Mouse (Mus musculus) heart, embryonic 12.5 days (tissue): Measurements from ENCODE around the gene Lins1. TPM values are rescaled to one million over a fixed set of nuclear protein-coding genes. Genes with fewer than 3 reads are reported as not detected.

ENCODE experiments used
- ATAC-seq: fragments of 200-750 bp; cut with Nextera tagmentation; 2 replicates; pipeline ENCODE4 v1.8.0; 2017; ENCODE audit warnings: moderate TSS enrichment, moderate library complexity; ENCODE audit not compliant: insufficient number of reproducible peaks, low FRiP score
- H3K27ac ChIP-seq: fragments of 300-500 bp; sonication (generic); 2 replicates; pipeline ENCODE4 v1.5.1; 2016; ENCODE audit warnings: mild to moderate bottlenecking, moderate library complexity; ENCODE audit not compliant: poor library complexity, severe bottlenecking
- H3K27me3 ChIP-seq: fragments of 300-500 bp; sonication (generic); replicated peaks from 2 replicates; pipeline ENCODE4 v1.6.1; 2016; ENCODE audit warnings: mild to moderate bottlenecking, moderate library complexity
- H3K36me3 ChIP-seq: fragments of 300-500 bp; sonication (generic); 2 replicates; pipeline ENCODE4 v1.6.1; 2016; ENCODE audit warnings: mild to moderate bottlenecking, moderate library complexity
- H3K4me1 ChIP-seq: fragments of 300-500 bp; sonication (generic); replicated peaks from 2 replicates; pipeline ENCODE4 v1.6.1; 2016; ENCODE audit warnings: mild to moderate bottlenecking
- H3K4me2 ChIP-seq: fragments of 300-500 bp; sonication (generic); 2 replicates; pipeline ENCODE4 v1.6.1; 2016; ENCODE audit warnings: mild to moderate bottlenecking, moderate library complexity
- H3K4me3 ChIP-seq: fragments of 300-500 bp; sonication (generic); 2 replicates; pipeline ENCODE4 v1.5.1; 2016; ENCODE audit warnings: mild to moderate bottlenecking
- H3K9ac ChIP-seq: fragments of 300-500 bp; sonication (generic); 2 replicates; pipeline ENCODE4 v1.6.1; 2016; ENCODE audit warnings: mild to moderate bottlenecking, moderate library complexity
- H3K9me3 ChIP-seq: fragments of 300-500 bp; sonication (generic); replicated peaks from 2 replicates; pipeline ENCODE4 v1.6.1; 2016; ENCODE audit warnings: mild to moderate bottlenecking, moderate library complexity
- WGBS: fragments of 180-500 bp; shearing (Covaris S2); methylation state at CpG from one replicate; pipeline ENCODE4 v1.1.7; 2016; 5-methylcytosine and 5-hydroxymethylcytosine counted together
- polyA plus RNA-seq: library from polyadenylated mRNA; unstranded; fragments of >200 nt; fragmentation: Nextera tagmentation; extraction: Ambion mirVana; gene quantifications from 2 replicates; pipeline ENCODE4 v1.2.1, GENCODE M21; 2016

The Lins1 gene
- polyA plus RNA-seq, 1 experiment from 2014 or later: 13.9 TPM

DNA sequence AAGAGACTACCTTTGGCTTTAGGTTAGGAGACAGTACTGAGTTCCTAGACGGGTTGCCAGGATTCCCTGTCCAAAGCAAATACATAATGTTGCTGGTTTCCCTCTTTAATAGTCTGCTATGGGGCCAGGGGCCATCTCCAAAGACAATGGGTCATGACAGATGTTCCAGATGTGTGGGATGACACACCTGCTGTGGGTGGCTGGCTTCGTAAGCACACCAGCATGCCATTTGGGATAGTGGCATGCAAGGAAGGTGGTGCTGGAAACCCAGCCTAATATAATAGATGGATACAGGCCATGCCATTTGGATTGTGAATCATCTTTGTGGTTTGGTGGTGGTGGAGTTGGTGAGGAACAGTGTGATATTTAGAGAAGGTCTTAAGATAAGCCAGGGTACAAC is 39.5 kb downstream of the Lins1 start:
- Histone ChIP-seq H3K27me3 (no peaks in the 10 kb centered on the region), H3K4me2 (no peak overlapping the region), H3K27ac (no peak overlapping the region), H3K9me3 (no peaks in the 10 kb centered on the region), H3K9ac (no peak overlapping the region), H3K36me3 (no peaks in the 10 kb centered on the region), H3K4me1 (no peaks in the 10 kb centered on the region; the same call in 1 of the 2 replicates), H3K4me3 (no peak overlapping the region)
- 87% methylated on average over 2 of the region's 2 CpGs for WGBS
- no peak for ATAC-seq

GRCm38 (mm10) chr7:66733431-66733830 is 43.7 kb downstream of the Lins1 start:
- 90% methylated on average over 17 of the region's 17 CpGs for whole genome bisulfite sequencing
- Histone ChIP-seq H3K9me3 (no peaks in the 10 kb centered on the region), H3K4me3 (no peak overlapping the region), H3K9ac (no peak overlapping the region), H3K4me2 (no peak overlapping the region), H3K27me3 (no peaks in the 10 kb centered on the region), H3K4me1 (peaks cover 4% of the 10 kb centered on the region; the same call in 1 of the 2 replicates), H3K27ac (no peak overlapping the region), H3K36me3 (no peaks in the 10 kb centered on the region)
- ATAC-seq: no peak

GRCm38 (mm10) chr7:66733882-66734281 is 44.2 kb downstream of the Lins1 start:
- no peak overlapping the region for H3K4me3 ChIP-seq
- H3K9me3 ChIP-seq: no peaks in the 10 kb centered on the region
- no peaks in the 10 kb centered on the region for H3K27me3 ChIP-seq
- H3K36me3 ChIP-seq: no peaks in the 10 kb centered on the region
- no peak overlapping the region for H3K27ac ChIP-seq
- no peak for ATAC-seq
- H3K4me2 ChIP-seq: no peak overlapping the region
- no peak overlapping the region for H3K9ac ChIP-seq
- peaks cover 4% of the 10 kb centered on the region; the same call in 1 of the 2 replicates for H3K4me1 ChIP-seq
- WGBS: 89% methylated on average over 11 of the region's 11 CpGs

- H3K4me2 ChIP-seq: no peak overlapping the region
- no peaks in the 10 kb centered on the region for H3K27me3 ChIP-seq
- no peak for ATAC-seq
- no peaks in the 10 kb centered on the region for H3K9me3 ChIP-seq
- whole genome bisulfite sequencing: 82% methylated on average over 4 of the region's 4 CpGs
- H3K36me3 ChIP-seq: no peaks in the 10 kb centered on the region
- no peak overlapping the region for H3K9ac ChIP-seq
- H3K27ac ChIP-seq: no peak overlapping the region
- peaks cover 4% of the 10 kb centered on the region; the same call in 1 of the 2 replicates for H3K4me1 ChIP-seq
- no peak overlapping the region for H3K4me3 ChIP-seq
Measured at GRCm38 (mm10) chr7:66734466-66734865, 44.8 kb downstream of the Lins1 start.

DNA sequence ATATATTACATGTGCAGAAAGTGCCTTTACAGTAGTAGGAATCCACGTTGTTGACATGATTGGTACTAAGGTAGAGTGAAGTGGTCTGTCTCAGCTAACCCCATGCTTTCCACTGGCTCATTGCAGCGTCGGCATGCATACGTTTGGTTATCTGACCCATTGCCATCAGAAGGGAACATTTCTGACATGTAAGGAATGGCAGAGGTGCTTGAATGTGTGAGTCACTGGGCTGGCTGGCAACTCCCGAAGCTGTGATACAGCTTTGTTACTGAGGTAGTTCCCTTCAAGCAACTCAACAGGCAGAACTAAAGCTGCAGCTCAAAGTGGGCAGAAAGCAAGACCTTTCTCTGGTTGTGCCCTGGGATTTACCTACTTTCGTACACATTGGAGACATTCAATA is 45.3 kb downstream of the Lins1 start:
- Histone ChIP-seq H3K4me3 (no peak overlapping the region), H3K27me3 (no peaks in the 10 kb centered on the region), H3K27ac (no peak overlapping the region; the same call in 1 of the 2 replicates), H3K4me2 (no peak overlapping the region), H3K36me3 (no peaks in the 10 kb centered on the region), H3K9ac (no peak overlapping the region), H3K9me3 (no peaks in the 10 kb centered on the region), H3K4me1 (peaks cover 4% of the 10 kb centered on the region; the same call in 1 of the 2 replicates)
- ATAC-seq: no peak
- WGBS: 40% methylated on average over 6 of the region's 6 CpGs

- Histone ChIP-seq H3K27ac (no peak overlapping the region), H3K4me1 (peaks cover 24% of the 10 kb centered on the region), H3K4me3 (no peak overlapping the region), H3K9ac (no peak overlapping the region), H3K9me3 (no peaks in the 10 kb centered on the region), H3K4me2 (no peak overlapping the region), H3K36me3 (no peaks in the 10 kb centered on the region), H3K27me3 (no peaks in the 10 kb centered on the region)
- no peak for ATAC-seq
- 78% methylated on average over 4 of the region's 4 CpGs for WGBS
Measured at GRCm38 (mm10) chr7:66737418-66737817, 47.7 kb downstream of the Lins1 start.

DNA sequence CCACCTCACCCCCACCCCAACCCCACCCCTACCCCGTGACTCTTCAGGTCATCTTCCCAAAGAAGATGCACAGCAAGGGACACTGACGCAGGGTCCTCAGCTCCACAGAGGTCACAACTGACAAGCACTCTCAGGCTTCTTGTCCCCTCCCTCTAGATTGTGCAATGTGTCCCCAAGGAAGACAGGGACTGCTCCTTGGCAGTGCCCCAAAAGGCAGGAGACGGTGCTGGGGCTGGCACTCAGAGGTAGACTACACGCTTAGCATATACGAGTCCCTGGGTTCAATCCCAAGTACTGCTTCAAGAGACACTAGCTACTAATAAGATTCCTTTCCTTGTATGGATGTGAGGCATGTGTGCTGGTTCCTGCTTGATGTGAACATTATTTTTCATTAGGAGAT is 51.3 kb downstream of the Lins1 start:
- 68% methylated on average over 5 of the region's 5 CpGs for WGBS
- Histone ChIP-seq H3K9me3 (no peaks in the 10 kb centered on the region), H3K9ac (no peak overlapping the region), H3K4me1 (peaks cover 24% of the 10 kb centered on the region), H3K27me3 (no peaks in the 10 kb centered on the region), H3K36me3 (no peaks in the 10 kb centered on the region), H3K4me3 (no peak overlapping the region), H3K4me2 (no peak overlapping the region), H3K27ac (no peak overlapping the region)
- ATAC-seq: no peak

DNA sequence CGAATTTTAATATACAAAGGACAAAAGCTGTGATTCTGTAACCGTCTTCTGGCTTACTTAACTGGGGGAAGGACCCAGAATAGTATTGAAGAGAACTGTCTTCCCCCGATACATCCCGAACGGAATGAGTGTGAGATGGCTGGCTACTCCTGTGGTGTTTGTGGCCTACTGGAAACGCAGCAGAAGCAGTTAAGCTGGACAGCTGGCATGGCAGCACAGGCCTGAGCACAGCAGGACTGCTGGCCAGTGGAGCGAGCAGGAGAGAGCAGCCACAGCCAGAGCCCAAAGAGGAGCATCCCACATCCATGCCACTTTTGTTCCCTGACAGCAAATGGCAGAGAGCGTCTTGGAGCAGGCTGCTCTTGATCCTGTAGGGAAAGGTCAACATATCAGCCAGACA is 51.7 kb downstream of the Lins1 start:
- H3K4me1 ChIP-seq: peaks cover 28% of the 10 kb centered on the region
- no peak overlapping the region for H3K4me2 ChIP-seq
- H3K36me3 ChIP-seq: no peaks in the 10 kb centered on the region
- WGBS: 67% methylated on average over 8 of the region's 8 CpGs
- no peak for ATAC-seq
- no peak overlapping the region for H3K27ac ChIP-seq
- H3K9ac ChIP-seq: no peak overlapping the region
- no peaks in the 10 kb centered on the region for H3K27me3 ChIP-seq
- no peaks in the 10 kb centered on the region for H3K9me3 ChIP-seq
- no peak overlapping the region for H3K4me3 ChIP-seq

DNA sequence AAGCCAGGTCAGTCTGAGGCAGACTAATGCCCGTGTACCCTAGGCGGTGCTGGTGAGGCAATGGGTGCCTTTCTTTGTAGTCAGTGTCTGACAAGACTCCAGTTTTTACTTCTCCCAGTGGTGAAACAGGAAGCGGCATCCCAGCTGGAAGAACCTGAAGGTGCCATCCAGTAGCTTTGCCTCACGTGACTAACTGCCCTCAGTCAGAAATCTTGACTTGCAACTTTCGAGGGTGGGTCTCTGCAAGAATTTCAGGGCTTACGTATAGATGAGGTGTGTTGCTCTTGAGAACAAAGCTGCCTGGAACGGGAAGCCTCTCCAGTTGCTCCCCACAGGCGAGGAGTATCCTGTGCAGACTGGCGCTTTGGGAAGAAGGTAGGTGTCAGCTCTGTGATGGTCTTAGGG is 53.7 kb downstream of the Lins1 start, which contains the start of gene Cers3:
TSS of gene Cers3 (plus strand) at position 128 of the 405 bp plus-strand sequence.
- Histone ChIP-seq H3K4me3 (no peak within 1 kb of the TSS), H3K36me3 (no peaks in the 10 kb centered on the region), H3K4me1 (peaks cover 34% of the 10 kb centered on the region), H3K9ac (no peak within 1 kb of the TSS), H3K4me2 (no peak within 1 kb of the TSS), H3K27me3 (no peaks in the 10 kb centered on the region), H3K9me3 (no peaks in the 10 kb centered on the region), H3K27ac (no peak within 1 kb of the TSS)
- 69% methylated on average over 9 of the region's 9 CpGs for WGBS
- ATAC-seq: no peak

- Histone ChIP-seq H3K9me3 (no peaks in the 10 kb centered on the region), H3K27me3 (no peaks in the 10 kb centered on the region), H3K4me3 (no peak overlapping the region), H3K4me2 (no peak overlapping the region), H3K4me1 (peaks cover 18% of the 10 kb centered on the region), H3K9ac (no peak overlapping the region), H3K36me3 (no peaks in the 10 kb centered on the region), H3K27ac (peak overlapping the region; percentile 48; the same call in 1 of the 2 replicates)
- peak; percentile 61 for ATAC-seq
- WGBS: 20% methylated on average over 7 of the region's 7 CpGs
Measured at GRCm38 (mm10) chr7:66746972-66747371, 57.3 kb downstream of the Lins1 start.

DNA sequence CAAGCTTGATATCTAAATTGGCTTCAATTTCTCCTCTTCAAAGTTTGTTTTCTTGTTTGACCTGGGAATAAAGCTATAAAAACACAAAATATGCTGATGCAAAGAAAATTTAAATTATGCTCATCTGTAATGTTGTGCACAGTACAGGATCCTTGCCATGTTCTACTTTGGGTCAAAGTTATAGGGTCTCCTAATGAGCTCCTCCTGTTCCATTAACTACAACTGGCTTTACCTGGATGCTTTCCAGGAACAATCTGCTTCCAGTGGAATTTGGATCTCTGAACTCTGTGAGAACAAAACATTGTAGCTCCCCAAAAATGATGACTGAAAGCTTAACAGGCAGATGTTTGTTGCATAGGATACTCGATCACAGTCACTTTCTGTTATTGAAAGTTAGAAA is 60.3 kb downstream of the Lins1 start:
- Histone ChIP-seq H3K4me3 (no peak overlapping the region), H3K4me1 (peaks cover 11% of the 10 kb centered on the region), H3K27ac (no peak overlapping the region), H3K9ac (no peak overlapping the region), H3K36me3 (no peaks in the 10 kb centered on the region), H3K27me3 (no peaks in the 10 kb centered on the region), H3K9me3 (no peaks in the 10 kb centered on the region), H3K4me2 (no peak overlapping the region)
- no peak for ATAC-seq
- 65% methylated on average over 1 of the region's 1 CpGs for WGBS

- WGBS: 82% methylated on average over 8 of the region's 8 CpGs
Measured at GRCm38 (mm10) chr7:66753816-66754215, 64.1 kb downstream of the Lins1 start.

More at GRCm38 (mm10) chr7:66753816-66754215, 64.1 kb downstream of the Lins1 start:
- Histone ChIP-seq H3K27me3 (no peaks in the 10 kb centered on the region), H3K4me3 (no peak overlapping the region), H3K4me1 (no peaks in the 10 kb centered on the region; the same call in 1 of the 2 replicates), H3K4me2 (no peak overlapping the region), H3K9me3 (no peaks in the 10 kb centered on the region), H3K36me3 (no peaks in the 10 kb centered on the region), H3K9ac (no peak overlapping the region), H3K27ac (no peak overlapping the region)
- no peak for ATAC-seq
